Mouse (Mus musculus): Measurements from ENCODE around the gene Nsmce1. TPM values are rescaled to one million over a fixed set of nuclear protein-coding genes. Genes with fewer than 3 reads are reported as not detected.

Nsmce1 gene
- polyA plus RNA-seq, 1 experiment from 2014 or later = 115 TPM

GRCm38 (mm10) chr7:125482339-125482738 is 9.1 kb downstream of the Nsmce1 start:
- Histone ChIP-seq H3K27ac (ENCODE audit: low read length) (no peak overlapping the region), H3K9ac (ENCODE audit: low read depth, low read length) (no peak overlapping the region), H3K27me3 (replicated peaks; ENCODE audit: control insufficient read depth, insufficient read depth, low read length) (no peaks in the 10 kb centered on the region), H3K4me2 (ENCODE audit: low read depth, low read length) (no peak overlapping the region), H3K4me3 (ENCODE audit: low read length) (no peak overlapping the region), H3K36me3 (ENCODE audit: control insufficient read depth, insufficient read depth, low read length) (0 out of 2 replicates have a peak, but pooled peaks cover 3% of the 10 kb centered on the region), H3K9me3 (ENCODE audit: control insufficient read depth, low read length) (no peaks in the 10 kb centered on the region), H3K4me1 (ENCODE audit: control insufficient read depth, insufficient read depth, low read length) (peaks cover 2% of the 10 kb centered on the region; the same call in 1 of the 2 replicates)
- 67% methylated on average over 3 of the region's 3 CpGs for WGBS
- ATAC-seq = no peak

- 87% methylated on average over 4 of the region's 4 CpGs for WGBS
- Histone ChIP-seq H3K9me3 (ENCODE audit: control insufficient read depth, low read length) (no peaks in the 10 kb centered on the region), H3K27me3 (replicated peaks; ENCODE audit: control insufficient read depth, insufficient read depth, low read length) (no peaks in the 10 kb centered on the region), H3K36me3 (ENCODE audit: control insufficient read depth, insufficient read depth, low read length) (0 out of 2 replicates have a peak, but pooled peaks cover 3% of the 10 kb centered on the region), H3K27ac (ENCODE audit: low read length) (no peak overlapping the region), H3K4me3 (ENCODE audit: low read length) (no peak overlapping the region), H3K4me2 (ENCODE audit: low read depth, low read length) (no peak overlapping the region), H3K9ac (ENCODE audit: low read depth, low read length) (no peak overlapping the region), H3K4me1 (ENCODE audit: control insufficient read depth, insufficient read depth, low read length) (peaks cover 8% of the 10 kb centered on the region)
- no peak for ATAC-seq
Measured at GRCm38 (mm10) chr7:125480518-125480917, 10.9 kb downstream of the Nsmce1 start.

GRCm38 (mm10) chr7:125478391-125478984 is 12.9 kb downstream of the Nsmce1 start:
- H3K9ac ChIP-seq (ENCODE audit: low read depth, low read length) = no peak overlapping the region
- H3K4me3 ChIP-seq (ENCODE audit: low read length) = no peak overlapping the region
- no peaks in the 10 kb centered on the region for H3K27me3 ChIP-seq (replicated peaks; ENCODE audit: control insufficient read depth, insufficient read depth, low read length)
- H3K4me2 ChIP-seq (ENCODE audit: low read depth, low read length) = no peak overlapping the region
- H3K4me1 ChIP-seq (ENCODE audit: control insufficient read depth, insufficient read depth, low read length) = peaks cover 10% of the 10 kb centered on the region
- ATAC-seq = peak; percentile 50
- WGBS = 60% methylated on average over 7 of the region's 7 CpGs
- H3K27ac ChIP-seq (ENCODE audit: low read length) = 0 out of 2 replicates have a peak overlapping the region, but pooled peaks have one; percentile 13
- no peaks in the 10 kb centered on the region for H3K9me3 ChIP-seq (ENCODE audit: control insufficient read depth, low read length)
- no peaks in the 10 kb centered on the region for H3K36me3 ChIP-seq (ENCODE audit: control insufficient read depth, insufficient read depth, low read length)

- Histone ChIP-seq H3K27me3 (replicated peaks; ENCODE audit: control insufficient read depth, insufficient read depth, low read length) (no peaks in the 10 kb centered on the region), H3K27ac (ENCODE audit: low read length) (peak overlapping the region; percentile 69), H3K9ac (ENCODE audit: low read depth, low read length) (peak overlapping the region; percentile 23; the same call in 1 of the 2 replicates), H3K9me3 (ENCODE audit: control insufficient read depth, low read length) (no peaks in the 10 kb centered on the region), H3K4me2 (ENCODE audit: low read depth, low read length) (no peak overlapping the region), H3K4me1 (ENCODE audit: control insufficient read depth, insufficient read depth, low read length) (peaks cover 17% of the 10 kb centered on the region), H3K36me3 (ENCODE audit: control insufficient read depth, insufficient read depth, low read length) (no peaks in the 10 kb centered on the region), H3K4me3 (ENCODE audit: low read length) (no peak overlapping the region)
- ATAC-seq = no peak
- WGBS = 62% methylated on average over 11 of the region's 11 CpGs
Measured at GRCm38 (mm10) chr7:125475601-125476251, 15.7 kb downstream of the Nsmce1 start.

GRCm38 (mm10) chr7:125474535-125474934 is 16.9 kb downstream of the Nsmce1 start:
- Histone ChIP-seq H3K27me3 (replicated peaks; ENCODE audit: control insufficient read depth, insufficient read depth, low read length) (no peaks in the 10 kb centered on the region), H3K4me3 (ENCODE audit: low read length) (no peak overlapping the region), H3K36me3 (ENCODE audit: control insufficient read depth, insufficient read depth, low read length) (peaks cover under 1% of the 10 kb centered on the region; the same call in 1 of the 2 replicates), H3K27ac (ENCODE audit: low read length) (no peak overlapping the region), H3K4me1 (ENCODE audit: control insufficient read depth, insufficient read depth, low read length) (peaks cover 17% of the 10 kb centered on the region), H3K9ac (ENCODE audit: low read depth, low read length) (no peak overlapping the region), H3K9me3 (ENCODE audit: control insufficient read depth, low read length) (no peaks in the 10 kb centered on the region), H3K4me2 (ENCODE audit: low read depth, low read length) (no peak overlapping the region)
- 85% methylated on average over 4 of the region's 4 CpGs for WGBS
- no peak for ATAC-seq

GRCm38 (mm10) chr7:125471991-125472741 is 19.2 kb downstream of the Nsmce1 start:
- Histone ChIP-seq H3K4me3 (ENCODE audit: low read length) (no peak overlapping the region), H3K4me2 (ENCODE audit: low read depth, low read length) (no peak overlapping the region), H3K9me3 (ENCODE audit: control insufficient read depth, low read length) (no peaks in the 10 kb centered on the region), H3K36me3 (ENCODE audit: control insufficient read depth, insufficient read depth, low read length) (peaks cover 6% of the 10 kb centered on the region; the same call in 1 of the 2 replicates), H3K27me3 (replicated peaks; ENCODE audit: control insufficient read depth, insufficient read depth, low read length) (no peaks in the 10 kb centered on the region), H3K9ac (ENCODE audit: low read depth, low read length) (no peak overlapping the region), H3K27ac (ENCODE audit: low read length) (peak overlapping the region; percentile 73), H3K4me1 (ENCODE audit: control insufficient read depth, insufficient read depth, low read length) (peaks cover 17% of the 10 kb centered on the region)
- 23% methylated on average over 13 of the region's 13 CpGs for WGBS
- ATAC-seq = peak; percentile 86

- Histone ChIP-seq H3K9me3 (ENCODE audit: control insufficient read depth, low read length) (no peaks in the 10 kb centered on the region), H3K27me3 (replicated peaks; ENCODE audit: control insufficient read depth, insufficient read depth, low read length) (no peaks in the 10 kb centered on the region), H3K9ac (ENCODE audit: low read depth, low read length) (no peak overlapping the region), H3K4me3 (ENCODE audit: low read length) (no peak overlapping the region), H3K27ac (ENCODE audit: low read length) (no peak overlapping the region), H3K4me1 (ENCODE audit: control insufficient read depth, insufficient read depth, low read length) (peaks cover 13% of the 10 kb centered on the region), H3K36me3 (ENCODE audit: control insufficient read depth, insufficient read depth, low read length) (peaks cover 6% of the 10 kb centered on the region; the same call in 1 of the 2 replicates), H3K4me2 (ENCODE audit: low read depth, low read length) (no peak overlapping the region)
- WGBS = 87% methylated on average over 4 of the region's 4 CpGs
- no peak for ATAC-seq
Measured at GRCm38 (mm10) chr7:125470901-125471300, 20.5 kb downstream of the Nsmce1 start.

GRCm38 (mm10) chr7:125469937-125470336 is 21.5 kb downstream of the Nsmce1 start:
- Histone ChIP-seq H3K9ac (ENCODE audit: low read depth, low read length) (no peak overlapping the region), H3K36me3 (ENCODE audit: control insufficient read depth, insufficient read depth, low read length) (peaks cover 10% of the 10 kb centered on the region; the same call in 1 of the 2 replicates), H3K9me3 (ENCODE audit: control insufficient read depth, low read length) (no peaks in the 10 kb centered on the region), H3K4me3 (ENCODE audit: low read length) (no peak overlapping the region), H3K27me3 (replicated peaks; ENCODE audit: control insufficient read depth, insufficient read depth, low read length) (no peaks in the 10 kb centered on the region), H3K4me1 (ENCODE audit: control insufficient read depth, insufficient read depth, low read length) (peaks cover 6% of the 10 kb centered on the region; the same call in 1 of the 2 replicates), H3K4me2 (ENCODE audit: low read depth, low read length) (no peak overlapping the region), H3K27ac (ENCODE audit: low read length) (no peak overlapping the region)
- ATAC-seq = 0 out of 2 replicates have a peak, but pooled peaks have one; percentile 17
- 28% methylated on average over 5 of the region's 5 CpGs for WGBS

GRCm38 (mm10) chr7:125462200-125462599 is 29.2 kb downstream of the Nsmce1 start:
- no peaks in the 10 kb centered on the region for H3K27me3 ChIP-seq (replicated peaks; ENCODE audit: control insufficient read depth, insufficient read depth, low read length)
- no peak overlapping the region for H3K4me3 ChIP-seq (ENCODE audit: low read length)
- no peak for ATAC-seq
- H3K27ac ChIP-seq (ENCODE audit: low read length) = no peak overlapping the region
- peaks cover 8% of the 10 kb centered on the region; the same call in 1 of the 2 replicates for H3K36me3 ChIP-seq (ENCODE audit: control insufficient read depth, insufficient read depth, low read length)
- H3K4me2 ChIP-seq (ENCODE audit: low read depth, low read length) = no peak overlapping the region
- no peaks in the 10 kb centered on the region for H3K4me1 ChIP-seq (ENCODE audit: control insufficient read depth, insufficient read depth, low read length)
- no peaks in the 10 kb centered on the region for H3K9me3 ChIP-seq (ENCODE audit: control insufficient read depth, low read length)
- 60% methylated on average over 2 of the region's 2 CpGs for WGBS
- no peak overlapping the region for H3K9ac ChIP-seq (ENCODE audit: low read depth, low read length)
